Mouse (Mus musculus) forebrain, embryonic 11.5 days (tissue): ENCODE measurements at regions not wholly inside any gene's neighbourhood (a gene's known extent, or its start where the extent isn't known, plus 50 kb on each side); places are given as distances from the start of the nearest gene placed in this dataset.

Experiments used
- ATAC-seq: fragments of 200-750 bp; cut with Nextera tagmentation; replicated peaks from 2 replicates; pipeline ENCODE4 v1.8.0; 2017; ENCODE audit warnings: moderate TSS enrichment; ENCODE audit not compliant: low FRiP score
- DNase-seq: peaks from one replicate; pipeline ENCODE4 v3.0.0-alpha.2; 2017; ENCODE audit warnings: low spot score
- H3K27ac ChIP-seq: fragments of 300-500 bp; sonication (generic); 2 replicates; pipeline ENCODE4 v1.5.1; 2014; ENCODE audit warnings: low read depth, low read length
- H3K27me3 ChIP-seq: fragments of 300-500 bp; sonication (generic); 2 replicates; pipeline ENCODE4 v1.6.1; 2014; ENCODE audit warnings: mild to moderate bottlenecking, low read length, mixed read lengths; ENCODE audit not compliant: control insufficient read depth, insufficient read depth
- H3K36me3 ChIP-seq: fragments of 300-500 bp; sonication (generic); 2 replicates; pipeline ENCODE4 v1.6.1; 2014; ENCODE audit warnings: mild to moderate bottlenecking, low read length, moderate library complexity, mixed read lengths; ENCODE audit not compliant: control insufficient read depth, insufficient read depth
- H3K4me1 ChIP-seq: fragments of 300-500 bp; sonication (generic); replicated peaks from 2 replicates; pipeline ENCODE4 v1.6.1; 2014; ENCODE audit warnings: low read length, mixed read lengths; ENCODE audit not compliant: control insufficient read depth, insufficient read depth
- H3K4me2 ChIP-seq: fragments of 300-500 bp; sonication (generic); 2 replicates; pipeline ENCODE4 v1.6.1; 2014; ENCODE audit warnings: low read depth, mild to moderate bottlenecking, low read length, moderate library complexity, mixed read lengths; ENCODE audit not compliant: severe bottlenecking
- H3K4me3 ChIP-seq: fragments of 300-500 bp; sonication (generic); 2 replicates; pipeline ENCODE4 v1.5.1; 2014; ENCODE audit warnings: low read depth, low read length
- H3K9ac ChIP-seq: fragments of 300-500 bp; sonication (generic); 2 replicates; pipeline ENCODE4 v1.6.1; 2014; ENCODE audit warnings: low read length
- H3K9me3 ChIP-seq: fragments of 300-500 bp; sonication (generic); 2 replicates; pipeline ENCODE4 v1.6.1; 2016; ENCODE audit warnings: low read length, mixed read lengths; ENCODE audit not compliant: control insufficient read depth
- WGBS: fragments of 180-500 bp; shearing (Covaris S2); extraction: QIAGEN DNeasy Blood & Tissue Kit; methylation state at CpG from one replicate; pipeline ENCODE4 v1.1.7; 2014; 5-methylcytosine and 5-hydroxymethylcytosine counted together

- no peak overlapping the region for H3K4me3 ChIP-seq
- H3K36me3 ChIP-seq, result no peaks in the 10 kb centered on the region
- ATAC-seq, result no peak
- H3K9ac ChIP-seq, result no peak overlapping the region
- H3K4me1 ChIP-seq, result no peaks in the 10 kb centered on the region
- H3K27ac ChIP-seq, result no peak overlapping the region
- no peak overlapping the region for H3K4me2 ChIP-seq
- 86% methylated on average over 2 of the region's 2 CpGs for WGBS
- H3K9me3 ChIP-seq, result no peaks in the 10 kb centered on the region
- no peaks in the 10 kb centered on the region for H3K27me3 ChIP-seq
- DNase-seq, result no peak
Observed at GRCm38 (mm10) chr12:35703479-35703878, 168.6 kb upstream of the Ahr start.

- DNase-seq (no peak), ATAC-seq (no peak)
- H3K27ac ChIP-seq, result no peak overlapping the region
- H3K36me3 ChIP-seq, result no peaks in the 10 kb centered on the region
- H3K9me3 ChIP-seq, result no peaks in the 10 kb centered on the region
- H3K4me1 ChIP-seq, result no peaks in the 10 kb centered on the region
- no peak overlapping the region for H3K4me3 ChIP-seq
- H3K27me3 ChIP-seq, result no peaks in the 10 kb centered on the region
- H3K9ac ChIP-seq, result no peak overlapping the region
- WGBS, result 83% methylated on average over 7 of the region's 7 CpGs
- H3K4me2 ChIP-seq, result no peak overlapping the region
Observed at GRCm38 (mm10) chr12:35702674-35703073, 167.8 kb upstream of the Ahr start.

GRCm38 (mm10) chr12:35694253-35694652, 159.4 kb upstream of the Ahr start:
- Histone ChIP-seq H3K4me3 (no peak overlapping the region), H3K4me2 (no peak overlapping the region), H3K27me3 (no peaks in the 10 kb centered on the region), H3K4me1 (no peaks in the 10 kb centered on the region), H3K27ac (no peak overlapping the region), H3K36me3 (no peaks in the 10 kb centered on the region), H3K9me3 (no peaks in the 10 kb centered on the region), H3K9ac (no peak overlapping the region)
- no peak for ATAC-seq
- 89% methylated on average over 3 of the region's 3 CpGs for WGBS
- DNase-seq, result no peak

- WGBS, result 87% methylated on average over 3 of the region's 3 CpGs
- Histone ChIP-seq H3K27me3 (no peaks in the 10 kb centered on the region), H3K27ac (no peak overlapping the region), H3K4me3 (no peak overlapping the region), H3K36me3 (no peaks in the 10 kb centered on the region), H3K4me1 (no peaks in the 10 kb centered on the region), H3K9ac (no peak overlapping the region), H3K9me3 (no peaks in the 10 kb centered on the region), H3K4me2 (no peak overlapping the region)
- DNase-seq (no peak), ATAC-seq (no peak)
Observed at GRCm38 (mm10) chr12:35690914-35691313, 156.1 kb upstream of the Ahr start.

GRCm38 (mm10) chr12:35686231-35686630, 151.4 kb upstream of the Ahr start:
- Histone ChIP-seq H3K36me3 (no peaks in the 10 kb centered on the region), H3K4me2 (no peak overlapping the region), H3K27me3 (no peaks in the 10 kb centered on the region), H3K4me3 (no peak overlapping the region), H3K9ac (no peak overlapping the region), H3K4me1 (no peaks in the 10 kb centered on the region), H3K27ac (no peak overlapping the region), H3K9me3 (no peaks in the 10 kb centered on the region)
- no peak for DNase-seq
- 93% methylated on average over 2 of the region's 2 CpGs for WGBS
- no peak for ATAC-seq

- Histone ChIP-seq H3K9me3 (no peaks in the 10 kb centered on the region), H3K4me3 (no peak overlapping the region), H3K4me2 (no peak overlapping the region), H3K9ac (no peak overlapping the region), H3K27ac (no peak overlapping the region), H3K4me1 (no peaks in the 10 kb centered on the region), H3K27me3 (no peaks in the 10 kb centered on the region), H3K36me3 (no peaks in the 10 kb centered on the region)
- WGBS, result 68% methylated on average over 3 of the region's 3 CpGs
- DNase-seq (no peak), ATAC-seq (no peak)
Observed at GRCm38 (mm10) chr12:35685189-35685588, 150.4 kb upstream of the Ahr start.

GRCm38 (mm10) chr12:35681864-35682449, 147.1 kb upstream of the Ahr start:
- H3K27ac ChIP-seq, result no peak overlapping the region
- no peak for DNase-seq
- H3K36me3 ChIP-seq, result no peaks in the 10 kb centered on the region
- H3K27me3 ChIP-seq, result no peaks in the 10 kb centered on the region
- H3K4me3 ChIP-seq, result no peak overlapping the region
- no peak overlapping the region for H3K4me2 ChIP-seq
- no peaks in the 10 kb centered on the region for H3K4me1 ChIP-seq
- no peak overlapping the region for H3K9ac ChIP-seq
- no peak for ATAC-seq
- no peaks in the 10 kb centered on the region for H3K9me3 ChIP-seq

GRCm38 (mm10) chr12:35679903-35680302, 145.1 kb upstream of the Ahr start:
- no peak overlapping the region for H3K4me3 ChIP-seq
- DNase-seq, result no peak
- H3K4me1 ChIP-seq, result no peaks in the 10 kb centered on the region
- no peak overlapping the region for H3K27ac ChIP-seq
- H3K9me3 ChIP-seq, result no peaks in the 10 kb centered on the region
- H3K4me2 ChIP-seq, result no peak overlapping the region
- H3K36me3 ChIP-seq, result no peaks in the 10 kb centered on the region
- H3K27me3 ChIP-seq, result no peaks in the 10 kb centered on the region
- no peak overlapping the region for H3K9ac ChIP-seq
- ATAC-seq, result no peak
- 83% methylated on average over 4 of the region's 4 CpGs for WGBS

GRCm38 (mm10) chr12:35679025-35679424, 144.2 kb upstream of the Ahr start:
- 89% methylated on average over 2 of the region's 2 CpGs for WGBS
- Histone ChIP-seq H3K9ac (no peak overlapping the region), H3K27me3 (no peaks in the 10 kb centered on the region), H3K27ac (no peak overlapping the region), H3K4me3 (no peak overlapping the region), H3K4me2 (no peak overlapping the region), H3K4me1 (no peaks in the 10 kb centered on the region), H3K36me3 (no peaks in the 10 kb centered on the region), H3K9me3 (no peaks in the 10 kb centered on the region)
- no peak for DNase-seq
- no peak for ATAC-seq
